Mouse (Mus musculus) kidney, adult 9 months (tissue): ENCODE results near the gene Clspn.

Experiments used
- DNase-seq: peaks from one replicate; pipeline ENCODE4 v3.0.0; 2022

Gene Clspn

GRCm38 (mm10) chr4:126641901-126642300 is 85.2 kb downstream of the Clspn start:
- no peak for DNase-seq
